Mouse (Mus musculus) layer of hippocampus, adult 11-12 months (tissue): ENCODE data around the gene Rack1.
"Not testable (repeated sequence)": the region's sequence is repeated elsewhere in the genome, so short reads cannot be mapped to it uniquely, and the experiment has no call there.

ENCODE experiments used
- DNase-seq: peaks from one replicate; pipeline ENCODE4 v3.0.0; 2022; ENCODE audit warnings: low spot score

Gene Rack1

GRCm38 (mm10) chr11:48799921-48800701 is at the start of gene Rack1:
Rack1 (plus strand) TSS chr11:48800332.
- peak; percentile 89 for DNase-seq

GRCm38 (mm10) chr11:48750428-48750827 is 49.7 kb upstream of the Rack1 start:
- DNase-seq: no peak

DNA sequence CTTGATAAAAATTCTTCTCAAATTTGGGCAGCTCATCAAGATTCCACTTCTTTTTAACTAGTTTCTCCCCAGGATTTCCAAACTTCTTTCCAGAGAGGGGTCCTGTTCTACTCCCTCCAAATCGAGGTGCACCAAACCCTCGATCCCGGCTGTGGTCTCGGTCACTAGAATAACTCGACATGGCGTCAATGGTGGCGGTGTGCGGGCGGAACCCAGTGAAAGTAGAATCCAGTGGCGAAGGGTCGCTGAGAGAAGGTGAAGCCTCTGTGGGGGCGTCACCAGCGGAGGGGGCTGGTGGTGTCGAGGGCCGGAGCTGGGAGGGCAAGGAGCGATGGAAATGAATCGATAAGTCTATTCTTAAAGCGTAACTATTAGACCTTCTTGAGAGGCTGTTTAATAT is 46.6 kb upstream of the Rack1 start:
- DNase-seq: not testable (repeated sequence)

DNA sequence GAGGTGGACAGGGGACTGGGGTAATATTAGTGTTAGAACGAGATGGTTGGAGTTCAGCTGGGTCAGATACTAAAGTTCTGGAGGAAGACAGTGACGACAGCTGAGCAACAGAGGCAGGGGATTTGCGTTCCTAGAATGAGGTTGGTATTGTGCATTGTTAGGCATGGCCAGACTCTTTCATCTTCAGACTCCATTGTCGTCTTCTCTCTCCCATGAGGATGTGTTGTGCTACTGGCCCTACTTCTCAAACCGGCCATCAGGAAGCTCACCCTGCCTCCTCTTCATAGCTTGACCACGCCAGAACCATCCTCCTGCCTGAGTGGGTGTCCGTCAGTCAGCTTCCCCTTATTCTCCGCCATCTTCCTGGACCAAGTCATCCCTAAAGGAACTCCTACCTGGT is 41.1 kb upstream of the Rack1 start:
- no peak for DNase-seq

GRCm38 (mm10) chr11:48764119-48764518 is 36.0 kb upstream of the Rack1 start:
- no peak for DNase-seq

GRCm38 (mm10) chr11:48767195-48767876 is 32.8 kb upstream of the Rack1 start:
- DNase-seq: no peak

GRCm38 (mm10) chr11:48771691-48772090 is 28.4 kb upstream of the Rack1 start:
- DNase-seq: no peak

DNA sequence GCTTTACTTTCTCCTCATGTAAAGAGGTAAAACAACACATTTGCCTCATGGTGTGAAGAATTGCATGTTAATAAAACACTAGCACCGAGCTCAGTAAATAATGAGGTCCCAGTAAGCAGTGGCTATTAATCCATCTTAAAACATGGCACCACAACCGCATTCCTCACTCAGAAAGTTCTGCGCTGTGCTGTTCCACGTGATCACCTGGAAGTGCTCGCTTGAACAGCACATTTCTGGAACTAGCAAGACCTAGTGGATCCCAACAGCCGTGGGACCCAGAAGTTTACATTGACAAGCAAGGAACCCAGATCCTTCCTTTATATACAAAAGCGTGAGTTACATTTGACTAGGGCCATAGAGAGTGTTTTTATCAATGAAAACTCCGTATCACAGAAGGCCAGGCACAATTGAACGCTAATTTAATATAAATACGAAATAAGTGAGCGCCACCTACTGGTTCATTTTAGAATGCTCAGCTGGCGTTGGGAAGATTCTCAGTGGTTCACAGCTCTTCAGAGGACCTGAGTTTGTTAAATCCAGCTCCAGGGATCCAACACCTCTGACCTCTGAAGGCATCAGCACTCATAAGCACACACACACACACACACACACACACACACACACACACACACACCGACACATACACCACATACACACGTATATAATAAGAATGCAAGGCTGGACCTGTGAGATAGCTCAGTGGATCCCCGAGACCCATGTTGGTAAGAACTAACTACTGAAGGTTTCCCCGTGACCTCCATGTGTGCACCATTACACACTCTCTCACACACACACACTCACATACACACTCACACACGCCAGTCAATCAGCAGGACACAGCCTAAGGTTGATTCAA is 25.5 kb upstream of the Rack1 start:
- peak; percentile 66 for DNase-seq

- DNase-seq: peak; percentile 66
These were observed 24.6 kb upstream of the Rack1 start for GRCm38 (mm10) chr11:48775483-48775882.

DNA sequence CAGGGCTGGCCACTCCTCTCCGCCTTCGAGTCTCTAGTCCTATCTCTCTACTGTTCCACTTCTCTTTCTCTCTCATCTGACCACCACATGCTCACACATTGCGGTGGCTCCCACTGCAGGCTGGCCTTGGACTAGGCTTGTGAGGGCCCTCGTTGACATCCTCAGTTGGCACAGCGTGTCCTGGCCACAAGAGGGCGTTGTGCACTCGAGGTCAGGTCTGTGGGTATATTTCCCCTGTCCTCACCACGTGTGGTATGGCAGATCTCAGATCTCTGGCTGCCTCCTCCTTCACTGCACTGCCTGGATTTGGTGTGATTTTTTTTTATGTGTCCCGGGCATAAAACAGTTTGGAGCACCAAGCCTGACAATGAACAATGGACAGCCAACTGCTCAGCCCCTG is 23.5 kb upstream of the Rack1 start:
- no peak for DNase-seq

DNA sequence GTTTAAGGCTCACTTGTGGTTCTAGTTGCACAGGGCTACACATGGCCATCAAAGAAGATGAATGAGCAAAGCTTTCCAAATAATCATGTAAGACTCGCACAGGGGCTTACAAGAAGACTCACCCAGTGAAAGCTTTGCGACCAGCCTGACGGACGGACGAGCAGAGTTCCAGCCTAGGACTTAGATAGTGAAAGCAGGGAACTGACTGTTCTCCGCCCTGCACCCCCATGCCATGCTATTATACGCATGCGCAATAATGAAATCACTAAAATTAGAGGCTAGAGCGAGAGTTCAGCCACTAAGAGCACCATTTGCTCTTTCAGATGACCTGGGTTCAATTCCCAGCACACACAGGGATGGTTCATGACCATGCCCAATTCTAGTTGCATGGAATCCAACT is 22.8 kb upstream of the Rack1 start:
- DNase-seq: no peak

- DNase-seq: peak; percentile 45
These were observed 20.7 kb upstream of the Rack1 start for GRCm38 (mm10) chr11:48779450-48779849.

GRCm38 (mm10) chr11:48782243-48782642 is 17.9 kb upstream of the Rack1 start:
- no peak for DNase-seq

- DNase-seq: peak; percentile 60
These were observed 12.5 kb upstream of the Rack1 start for GRCm38 (mm10) chr11:48787455-48788211.

GRCm38 (mm10) chr11:48788311-48789089 is 11.6 kb upstream of the Rack1 start:
- DNase-seq: peak; percentile 88

DNA sequence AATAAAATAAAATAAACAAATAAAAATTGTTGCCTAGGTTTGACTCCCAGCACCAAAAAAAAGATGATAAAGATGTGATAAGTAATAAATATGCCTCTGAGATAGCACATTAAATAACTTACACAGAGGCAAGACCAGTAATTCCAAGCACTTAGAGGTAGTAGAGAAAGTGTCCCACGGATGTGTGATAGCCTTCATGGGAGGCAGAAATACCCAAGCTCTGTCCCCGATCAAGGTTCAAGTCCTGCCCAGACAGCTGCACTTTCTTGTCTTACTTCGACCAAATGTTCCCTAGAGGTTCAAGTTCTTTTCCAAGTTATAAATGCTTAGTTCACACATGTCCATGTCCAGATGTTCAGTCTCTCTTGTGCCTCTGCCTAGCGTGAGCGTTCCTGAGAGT is 10.9 kb upstream of the Rack1 start:
- no peak for DNase-seq

- peak; percentile 91 for DNase-seq
These were observed 9.9 kb upstream of the Rack1 start for GRCm38 (mm10) chr11:48789973-48790823.

GRCm38 (mm10) chr11:48790946-48791345 is 9.2 kb upstream of the Rack1 start:
- DNase-seq: no peak

DNA sequence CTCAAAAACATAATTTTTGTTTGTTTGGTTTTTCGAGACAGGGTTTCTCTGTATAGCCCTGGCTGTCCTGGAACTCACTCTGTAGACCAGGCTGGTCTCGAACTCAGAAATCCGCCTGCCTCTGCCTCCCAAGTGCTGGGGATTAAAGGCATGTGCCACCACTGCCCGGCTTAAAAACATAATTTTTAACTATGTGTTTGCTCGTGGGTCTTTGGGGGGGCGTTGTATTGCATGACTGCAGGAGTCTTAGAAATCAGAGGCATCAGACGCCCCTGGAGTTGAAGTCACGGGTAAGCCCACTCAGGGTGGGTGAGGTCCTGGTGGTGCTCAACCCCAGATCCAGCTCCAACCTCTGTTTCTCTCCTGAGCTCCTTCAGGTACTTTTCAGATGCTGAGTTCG is 8.2 kb upstream of the Rack1 start:
- not testable (repeated sequence) for DNase-seq

DNA sequence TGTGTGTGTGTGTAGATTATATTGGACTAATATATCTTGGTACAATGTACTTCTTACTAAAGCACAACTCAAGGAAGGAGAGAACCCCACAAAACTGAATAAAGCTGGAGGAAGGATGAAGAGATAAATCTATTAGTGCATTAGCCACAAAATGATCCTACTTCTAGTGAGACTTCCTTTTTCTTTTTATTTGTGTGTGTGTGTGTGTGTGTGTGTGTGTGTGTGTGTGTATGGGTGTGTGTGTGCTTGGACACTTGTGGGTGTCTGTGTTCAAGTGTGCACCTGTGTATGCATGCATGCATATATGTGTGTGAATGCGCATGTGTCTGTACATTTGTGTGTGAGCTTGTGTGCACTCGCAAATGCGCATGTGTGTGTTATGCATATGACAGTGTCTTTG is 6.9 kb upstream of the Rack1 start:
- DNase-seq: no peak
